Mouse (Mus musculus) adrenal gland, postnatal 25 days (tissue): Measurements from ENCODE around the gene Lrrc8d. TPM values are rescaled to one million over a fixed set of nuclear protein-coding genes. Genes with fewer than 3 reads are reported as not detected.

ENCODE experiments used
- DNase-seq: peaks from one replicate; pipeline ENCODE4 v3.0.0; 2021; ENCODE audit warnings: mixed read lengths
- total RNA-seq: library from RNA; stranded (reverse); gene quantifications from 2 replicates; pipeline ENCODE4 v1.2.3, GENCODE M21; 2021

The Lrrc8d gene
- total RNA-seq, 1 experiment from 2014 or later = 124 TPM

DNA sequence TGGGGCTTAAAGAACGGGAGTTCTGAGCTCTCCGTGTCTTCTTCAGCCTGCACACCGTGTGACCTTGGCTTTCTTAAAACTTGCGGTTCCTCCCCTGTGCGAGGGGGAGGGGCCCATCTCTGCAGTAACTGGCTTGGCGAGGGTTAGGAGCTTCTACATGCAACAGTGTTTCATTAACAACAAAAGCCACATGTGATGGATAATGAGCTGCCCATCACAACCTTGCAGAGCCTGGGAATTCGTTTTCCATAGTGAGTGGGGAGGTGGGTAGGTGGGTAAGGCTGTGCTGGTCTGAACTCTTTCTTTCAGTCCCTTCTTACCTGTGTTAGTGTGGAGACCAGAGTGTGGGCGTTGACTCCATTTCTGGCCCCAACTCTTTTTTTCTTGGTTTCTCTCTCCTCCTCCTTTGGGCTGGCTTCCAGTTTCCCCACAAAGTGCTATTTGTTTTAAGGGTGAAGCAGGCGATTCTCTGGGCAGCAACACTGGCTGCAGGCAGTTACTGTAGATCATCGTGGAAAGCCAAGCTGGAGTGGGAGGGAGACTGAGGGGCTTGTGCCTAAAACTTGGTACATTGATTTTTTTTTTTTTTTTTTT is 15.9 kb downstream of the Lrrc8d start:
- DNase-seq = peak; percentile 51

DNA sequence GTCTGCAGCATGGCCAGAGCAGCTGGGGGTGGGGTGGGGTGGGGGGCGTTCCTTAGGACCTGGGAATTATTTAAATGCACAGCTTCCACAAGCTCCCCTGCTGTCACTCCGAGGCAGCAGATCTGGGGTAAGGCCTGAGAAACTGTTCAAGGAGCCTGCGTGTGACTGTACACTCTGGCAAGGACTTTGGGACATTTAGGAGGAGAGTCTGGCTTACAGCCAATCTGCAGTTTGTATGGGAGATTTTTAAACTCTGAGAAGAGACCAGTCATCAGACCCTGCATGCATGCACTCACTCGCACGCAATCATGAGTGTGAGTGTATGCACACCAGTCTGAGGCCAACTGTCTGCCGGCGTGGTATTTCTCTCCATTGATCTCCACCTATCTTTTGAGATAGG is 17.5 kb downstream of the Lrrc8d start:
- DNase-seq = peak; percentile 30

GRCm38 (mm10) chr5:105718138-105718670 is 18.4 kb downstream of the Lrrc8d start:
- DNase-seq = no peak

GRCm38 (mm10) chr5:105721267-105721666 is 21.5 kb downstream of the Lrrc8d start:
- no peak for DNase-seq

GRCm38 (mm10) chr5:105722807-105723206 is 23.0 kb downstream of the Lrrc8d start:
- DNase-seq = peak; percentile 62

DNA sequence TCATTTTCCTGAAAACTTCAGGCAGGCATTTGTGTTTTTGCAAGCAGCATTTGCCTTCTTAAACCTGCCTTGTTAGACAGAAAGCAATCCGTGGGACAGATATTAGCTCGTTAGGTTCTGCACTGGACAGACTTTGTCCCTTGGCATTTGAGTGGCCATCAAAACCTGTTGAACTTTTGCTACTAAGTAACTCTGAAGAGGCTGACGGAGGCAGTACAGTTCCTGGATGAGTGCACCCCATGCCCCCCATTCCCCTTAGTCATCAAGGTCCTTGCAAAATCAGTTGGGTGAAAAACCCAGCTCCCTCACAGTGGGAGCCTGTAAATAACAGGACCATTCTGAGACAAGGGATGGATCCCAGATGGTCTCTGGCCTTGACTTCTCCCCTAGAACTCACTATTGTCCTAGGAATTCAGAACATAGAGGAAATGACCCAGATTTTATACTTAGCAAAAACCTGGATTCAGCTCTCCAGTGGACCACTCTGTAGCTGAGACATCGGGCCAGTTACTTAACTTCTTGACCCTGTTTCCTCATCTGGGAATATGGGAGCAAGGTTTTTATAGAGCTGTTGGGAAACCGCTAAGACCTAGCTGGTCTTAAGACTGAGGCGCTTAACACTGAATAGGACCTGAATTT is 30.5 kb downstream of the Lrrc8d start:
- no peak for DNase-seq

GRCm38 (mm10) chr5:105731173-105731626 is 31.4 kb downstream of the Lrrc8d start:
- peak; percentile 47 for DNase-seq

- peak; percentile 64 for DNase-seq
Measured at GRCm38 (mm10) chr5:105731627-105732432, 32.1 kb downstream of the Lrrc8d start.

DNA sequence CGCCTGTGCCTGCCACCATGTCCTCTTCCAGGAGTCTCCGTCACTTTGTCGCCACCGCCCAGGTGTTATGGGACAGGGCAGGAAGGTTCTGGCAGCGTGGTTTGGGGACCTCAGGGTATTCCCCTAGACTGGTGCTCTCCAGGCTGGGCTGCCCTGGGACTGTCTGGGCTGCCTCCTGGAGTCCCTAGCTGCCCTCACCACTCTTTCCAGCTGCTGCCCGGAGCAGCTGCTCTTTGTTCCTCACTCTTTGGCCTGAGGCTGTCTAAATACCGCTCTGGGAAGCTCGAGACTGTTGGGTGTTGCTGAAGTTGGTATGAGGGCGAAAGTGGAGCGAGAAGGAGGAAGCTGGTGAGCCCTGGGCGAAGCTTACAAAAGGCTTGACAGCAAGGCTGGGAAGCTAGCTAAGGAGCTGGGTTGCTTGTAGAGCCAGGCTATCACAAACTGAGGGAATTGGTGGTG is 32.7 kb downstream of the Lrrc8d start:
- DNase-seq = no peak

DNA sequence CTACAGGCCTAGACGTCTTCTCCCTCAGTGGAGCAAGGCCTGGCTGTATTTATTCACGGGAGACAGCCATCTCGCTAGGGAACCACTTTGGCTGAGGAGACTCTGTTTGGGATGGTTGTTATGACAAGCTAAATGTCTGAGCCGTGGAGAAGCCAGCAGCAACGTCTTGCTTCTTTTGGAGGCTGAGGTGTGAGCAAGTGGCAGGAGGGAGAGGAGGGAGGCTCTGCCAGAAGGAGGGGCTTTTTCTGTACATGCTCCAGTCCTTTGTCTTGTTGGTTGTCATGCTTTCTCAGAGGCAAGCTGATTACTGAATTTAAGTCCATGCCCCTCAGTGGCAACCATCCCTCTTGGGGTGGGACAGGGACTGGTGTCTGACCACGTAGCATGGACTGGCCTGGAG is 33.5 kb downstream of the Lrrc8d start:
- no peak for DNase-seq

GRCm38 (mm10) chr5:105736365-105736764 is 36.6 kb downstream of the Lrrc8d start:
- DNase-seq = no peak

DNA sequence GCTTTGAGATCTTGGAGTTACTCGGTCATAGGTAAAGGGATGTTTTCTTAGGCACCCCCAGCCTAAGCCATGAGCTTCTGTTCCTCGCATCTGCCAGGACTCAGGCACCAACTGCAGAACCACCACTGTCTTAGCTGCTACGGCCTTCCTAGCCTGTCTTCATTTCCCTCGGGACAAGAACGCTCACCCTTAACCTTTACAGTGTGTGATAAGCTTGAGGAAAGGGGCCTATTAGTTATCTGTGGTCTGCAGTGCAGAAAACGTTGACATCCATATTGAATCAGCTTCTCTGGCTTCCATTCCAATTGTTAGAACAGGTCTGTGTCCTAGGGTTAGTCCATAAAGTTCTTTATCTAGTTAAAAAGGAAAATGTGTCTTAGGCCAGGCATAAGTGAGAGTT is 37.4 kb downstream of the Lrrc8d start:
- DNase-seq = no peak

GRCm38 (mm10) chr5:105740437-105740836 is 40.7 kb downstream of the Lrrc8d start:
- no peak for DNase-seq

- DNase-seq = no peak
Measured at GRCm38 (mm10) chr5:105742641-105743040, 42.9 kb downstream of the Lrrc8d start.

GRCm38 (mm10) chr5:105745324-105745723 is 45.6 kb downstream of the Lrrc8d start:
- DNase-seq = no peak

GRCm38 (mm10) chr5:105745927-105746454 is 46.2 kb downstream of the Lrrc8d start:
- no peak for DNase-seq

DNA sequence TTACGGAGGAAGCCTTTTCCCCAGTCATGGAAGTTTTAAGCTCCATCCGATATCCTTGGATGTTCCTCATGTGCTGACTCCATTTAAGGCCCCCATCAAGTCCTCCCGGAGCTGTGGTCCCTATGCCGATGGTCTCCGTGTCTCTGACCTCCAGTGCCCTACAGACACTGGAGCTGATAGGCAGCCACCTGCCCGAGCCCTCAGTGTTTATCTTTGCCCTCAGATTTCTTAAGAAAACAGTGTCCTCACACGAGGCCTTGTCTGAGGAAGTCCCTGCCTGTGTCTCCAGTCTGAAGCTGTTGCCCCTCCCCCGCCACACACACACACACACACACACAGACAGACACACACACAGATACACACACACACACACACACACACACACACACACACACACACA is 55.0 kb downstream of the Lrrc8d start:
- no peak for DNase-seq

DNA sequence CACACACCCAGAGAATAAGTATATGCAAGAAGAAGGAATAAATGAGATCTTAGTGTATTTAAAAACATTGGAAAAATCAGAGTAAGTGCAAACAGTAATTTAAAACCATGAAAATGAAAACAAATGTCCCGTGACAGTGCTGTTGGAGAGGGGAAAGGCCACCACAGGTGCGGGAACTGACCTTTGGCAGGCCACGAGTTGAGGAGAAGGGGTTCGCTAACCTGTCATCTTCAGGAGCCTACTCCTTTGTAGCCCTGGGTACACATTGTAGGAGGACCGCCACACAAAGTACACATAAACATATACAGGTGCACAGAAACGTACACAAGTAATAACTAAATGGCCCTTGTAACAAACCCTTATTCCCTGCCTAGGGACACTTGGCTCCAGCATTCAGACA is 55.7 kb downstream of the Lrrc8d start:
- no peak for DNase-seq

GRCm38 (mm10) chr5:105757978-105758377 is 58.2 kb downstream of the Lrrc8d start:
- no peak for DNase-seq

DNA sequence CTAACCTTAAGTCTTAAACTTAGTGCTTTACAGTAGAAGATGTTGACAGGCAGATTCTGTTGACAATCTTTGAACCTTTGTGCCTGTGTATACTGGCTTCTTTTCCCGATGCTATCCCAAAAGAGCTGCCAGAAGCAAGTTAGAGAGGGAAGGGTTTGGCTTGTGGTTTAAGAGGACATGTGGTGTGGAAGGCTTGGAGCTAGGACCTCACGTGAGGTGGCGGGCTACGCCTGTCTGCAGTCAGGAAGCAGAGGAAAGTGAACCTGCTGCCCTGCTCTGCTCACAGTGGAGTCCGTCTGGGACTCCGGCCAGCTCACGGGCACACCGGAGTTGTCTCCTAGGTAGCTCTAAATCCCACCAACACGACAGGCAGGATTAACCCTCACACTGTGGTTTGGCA is 59.1 kb downstream of the Lrrc8d start:
- no peak for DNase-seq

DNA sequence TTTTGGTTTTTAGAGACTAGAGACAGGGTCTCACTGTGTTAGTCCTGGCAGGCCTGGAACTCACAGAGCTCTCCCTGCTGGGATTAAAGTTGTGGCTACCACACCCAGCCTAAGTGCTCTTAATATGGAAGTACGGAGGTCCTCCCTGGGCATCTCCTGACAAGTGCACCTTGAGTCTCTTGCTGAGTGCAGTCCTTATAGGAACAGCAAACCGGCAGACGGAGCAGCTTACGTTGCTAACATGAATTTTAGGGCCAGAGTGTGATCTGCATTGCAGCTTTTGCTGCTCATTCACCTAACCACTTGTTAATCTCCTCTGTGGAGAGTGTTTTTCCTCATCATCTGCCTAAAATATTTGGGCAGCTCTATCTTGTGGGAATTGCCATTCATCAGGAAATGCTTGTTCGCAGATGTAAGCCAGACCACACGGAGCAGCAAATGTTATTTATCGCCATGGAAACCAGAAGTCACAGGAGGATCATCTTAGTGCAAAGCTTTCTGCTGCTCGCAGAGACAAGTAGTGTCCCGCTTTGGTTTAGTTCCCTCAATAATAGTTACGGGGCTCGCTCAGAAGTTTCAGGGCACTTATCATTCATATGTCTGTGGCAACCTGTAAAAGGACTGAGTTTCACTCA is 62.2 kb downstream of the Lrrc8d start:
- DNase-seq = no peak

- no peak for DNase-seq
Measured at GRCm38 (mm10) chr5:105764369-105764768, 64.6 kb downstream of the Lrrc8d start.
